Mouse (Mus musculus) thymus, adult 2 months (tissue): ENCODE measurements at regions not wholly inside any gene's neighbourhood (a gene's known extent, or its start where the extent isn't known, plus 50 kb on each side); places are given as distances from the start of the nearest gene placed in this dataset.

Experiments
- CTCF ChIP-seq: fragments of 200-500 bp; IDR thresholded peaks from 2 replicates; pipeline ENCODE4 v1.5.1; 2012; ENCODE audit warnings: mild to moderate bottlenecking, control low read depth, low read length, moderate library complexity, borderline replicate concordance; ENCODE audit not compliant: control insufficient read depth, poor library complexity, insufficient read depth; ENCODE audit errors: extremely low read depth
- POLR2A ChIP-seq: fragments of 200-500 bp; IDR thresholded peaks from 2 replicates; pipeline ENCODE4 v1.6.1; 2012; ENCODE audit warnings: mild to moderate bottlenecking, low read length, control low read depth, moderate library complexity; ENCODE audit not compliant: control insufficient read depth, poor library complexity, insufficient read depth; ENCODE audit errors: extremely low read depth

- TF ChIP-seq CTCF (no peak), POLR2A (no peak)
These were observed 619.1 kb upstream of the 4930452B06Rik start for GRCm38 (mm10) chr14:9284976-9285605.
